Mouse (Mus musculus) heart, adult 18-20 months (tissue): ENCODE data around the gene Lca5l. TPM values are rescaled to one million over a fixed set of nuclear protein-coding genes. Genes with fewer than 3 reads are reported as not detected.
A peak's percentile ranks its signal among the peaks of the same experiment; 100 is the strongest.

Experiments
- DNase-seq, 2 experiments: peaks; one replicate each; pipeline ENCODE4 v3.0.0; 2021 to 2022; ENCODE audit warnings: mixed read lengths in 1 of 2
- long read RNA-seq, 2 experiments: library from polyadenylated mRNA; stranded (forward); transcript quantifications; one replicate each; pipeline ENCODE4 v2.0.0; 2021
- total RNA-seq, 2 experiments: library from RNA; stranded (reverse); gene quantifications; 2 replicates each; pipeline ENCODE4 v1.2.3; 2021

Gene Lca5l
- under 1 TPM; 0.45 to 0.59 TPM for total RNA-seq
- long read RNA-seq, experiment 1, result 0 reads
- long read RNA-seq, experiment 2, result 0 reads

- DNase-seq, result peak; percentile 99 to 100
Observed at GRCm38 (mm10) chr16:96191531-96192506, at the start of gene Lca5l. Gene Lca5l, minus strand, starts transcription at chr16:96192271.

- no peak for DNase-seq
Observed at GRCm38 (mm10) chr16:96235366-96235970, 43.4 kb upstream of the Lca5l start, which contains the start of gene B3galt5. Gene B3galt5, plus strand, starts transcription at chr16:96235801.

DNA sequence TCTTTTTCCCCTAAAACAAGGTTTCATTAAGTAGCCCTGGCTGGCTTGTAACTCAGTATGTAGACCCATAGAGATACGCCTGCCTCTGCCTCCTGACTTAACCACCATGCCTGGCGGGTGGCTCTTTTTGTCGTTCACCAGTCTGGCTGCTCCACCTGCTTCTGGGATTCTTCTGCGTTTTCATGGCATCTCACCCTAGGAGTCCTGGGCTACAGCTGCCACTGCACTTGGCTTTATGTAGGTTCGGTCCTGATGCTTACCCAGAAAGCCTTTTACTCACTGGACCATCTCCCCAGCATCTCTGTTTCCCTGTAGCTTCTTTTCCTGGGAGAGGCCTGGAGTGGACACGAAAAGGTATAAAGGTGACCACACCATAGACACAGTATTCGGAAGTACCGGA lies 41.9 kb upstream of the Lca5l start:
- DNase-seq, result no peak

DNA sequence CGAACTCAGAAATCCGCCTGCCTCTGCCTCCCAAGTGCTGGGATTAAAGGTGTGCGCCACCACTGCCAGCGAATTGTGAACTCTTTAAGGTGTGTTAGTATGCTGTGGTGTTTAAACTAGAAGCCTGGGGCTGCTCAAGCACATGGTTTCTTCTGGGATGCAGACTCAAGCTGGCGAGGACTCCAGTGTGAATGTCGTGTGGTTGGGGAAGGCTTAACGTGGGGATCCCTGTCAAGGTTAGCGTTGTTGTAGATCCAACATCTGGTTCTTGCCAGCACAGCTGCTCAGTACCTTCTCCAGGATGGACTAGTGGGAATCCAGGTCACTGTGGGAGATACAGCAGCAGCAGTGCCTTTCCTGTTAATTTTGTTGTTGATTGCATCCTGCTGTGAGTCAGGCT lies 39.9 kb upstream of the Lca5l start:
- DNase-seq, result no peak

DNA sequence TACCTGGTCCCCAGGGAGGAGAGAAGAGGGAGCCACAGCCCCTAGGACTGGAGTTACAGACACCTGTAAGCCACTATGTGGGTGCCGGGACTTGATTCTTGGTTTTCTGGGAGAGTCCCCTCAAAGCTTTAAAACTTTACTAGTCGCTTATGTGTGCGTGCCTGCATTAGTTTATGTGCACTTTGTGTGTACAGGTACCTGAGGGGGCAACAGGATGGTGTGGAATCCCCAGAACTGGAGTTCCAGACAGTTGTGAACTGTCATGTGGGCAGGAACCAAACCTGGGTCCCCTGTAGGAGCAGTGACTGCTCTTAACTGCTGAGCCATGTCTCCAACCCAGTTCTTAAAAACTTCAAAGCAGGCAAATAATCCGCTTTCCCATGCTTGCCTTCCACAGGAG lies 39.2 kb upstream of the Lca5l start:
- no peak for DNase-seq

- peak; percentile 58 to 77 for DNase-seq
Observed at GRCm38 (mm10) chr16:96230411-96230810, 38.3 kb upstream of the Lca5l start.

DNA sequence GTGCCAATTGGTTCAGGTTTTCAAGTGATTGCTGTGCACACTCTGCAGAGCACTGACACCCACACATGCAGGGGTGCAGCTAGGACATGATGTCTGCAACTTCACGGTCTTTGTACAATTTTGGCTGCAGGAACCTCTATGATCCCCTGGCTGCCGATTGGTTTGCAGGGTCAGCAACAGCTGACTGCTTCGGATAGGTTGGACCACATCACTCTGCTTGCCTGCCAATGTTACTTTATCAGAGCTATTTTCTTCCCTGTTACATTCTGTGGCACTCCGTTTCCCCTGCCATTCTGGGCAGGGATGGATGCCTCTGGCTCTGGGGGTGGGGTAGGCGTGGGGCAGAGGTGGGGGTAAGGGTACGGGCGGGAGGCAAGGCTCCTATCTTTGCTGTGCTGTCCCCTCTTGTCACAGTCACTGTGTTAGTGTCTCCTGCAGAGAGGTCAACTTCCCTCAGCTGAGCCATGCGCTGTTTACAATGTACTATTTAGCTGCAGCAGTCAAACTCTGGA lies 37.0 kb upstream of the Lca5l start:
- peak; percentile 42 to 72 for DNase-seq

DNA sequence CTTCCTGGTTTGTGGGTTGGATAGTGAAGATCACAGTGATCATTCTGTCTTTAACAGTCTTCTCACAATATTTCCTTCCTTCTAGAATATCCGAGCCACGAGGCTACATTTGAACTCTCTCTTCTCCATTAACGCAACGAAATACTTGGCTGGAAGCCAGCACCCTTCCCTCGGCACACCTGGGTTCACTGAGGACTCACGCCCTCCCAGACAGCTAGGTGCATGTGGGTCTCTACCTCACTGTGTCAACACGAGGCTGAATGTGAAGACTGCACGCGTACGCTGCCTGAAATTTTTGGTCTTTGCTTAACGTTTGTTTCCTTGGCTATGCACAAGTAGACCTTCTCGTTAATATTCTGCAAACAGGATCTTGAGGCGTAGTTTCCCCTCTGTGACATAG lies 36.4 kb upstream of the Lca5l start:
- DNase-seq, result no peak

GRCm38 (mm10) chr16:96222452-96222851 lies 30.4 kb upstream of the Lca5l start:
- no peak for DNase-seq

GRCm38 (mm10) chr16:96221959-96222358 lies 29.9 kb upstream of the Lca5l start:
- no peak for DNase-seq

DNA sequence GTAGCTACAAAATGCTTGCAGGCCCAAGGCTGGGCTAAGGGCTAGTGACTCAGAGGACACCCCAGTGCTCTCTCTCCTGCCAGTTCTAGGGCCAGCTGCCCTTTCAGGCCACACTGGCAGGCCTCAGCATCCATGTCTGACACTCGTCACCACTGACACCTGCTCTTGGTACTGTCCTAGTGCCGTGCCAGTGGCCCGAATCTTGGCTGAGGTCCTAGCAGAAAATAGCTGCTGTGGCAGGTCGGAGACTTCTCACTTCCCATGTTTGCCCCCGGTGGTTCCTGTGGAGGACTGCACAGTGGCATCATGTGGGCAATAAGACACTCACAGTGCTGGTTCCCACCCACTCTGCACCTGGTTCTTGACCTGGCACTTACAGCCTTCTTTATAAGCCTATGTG lies 29.4 kb upstream of the Lca5l start:
- peak; percentile 68 to 83 for DNase-seq

DNA sequence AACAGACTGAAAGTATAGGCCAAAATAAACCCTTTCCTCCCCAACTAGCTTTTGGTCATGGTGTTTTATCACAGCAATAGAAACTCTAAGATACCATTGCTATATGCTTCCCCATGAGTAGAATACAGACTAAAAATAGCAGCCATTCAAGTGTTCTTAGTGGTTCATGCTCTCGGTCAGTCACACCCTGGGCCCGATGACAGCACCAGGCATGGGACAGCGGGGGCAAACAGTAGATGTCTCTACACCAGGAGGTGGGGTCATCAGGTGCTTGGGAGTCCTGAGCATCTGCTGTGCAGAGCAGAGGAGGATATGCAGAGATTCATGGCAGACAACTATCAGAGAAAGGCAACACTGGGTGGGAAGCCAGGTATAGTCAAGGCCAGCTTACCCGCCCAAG lies 21.0 kb upstream of the Lca5l start:
- DNase-seq, result peak; percentile 77

GRCm38 (mm10) chr16:96210856-96211255 lies 18.8 kb upstream of the Lca5l start:
- peak in 1 of 2 experiments; percentile 30 for DNase-seq

- peak in 1 of 2 experiments; percentile 30 for DNase-seq
Observed at GRCm38 (mm10) chr16:96209789-96210188, 17.7 kb upstream of the Lca5l start.

- DNase-seq, result peak in 1 of 2 experiments; percentile 38
Observed at GRCm38 (mm10) chr16:96201485-96202232, 9.6 kb upstream of the Lca5l start.

DNA sequence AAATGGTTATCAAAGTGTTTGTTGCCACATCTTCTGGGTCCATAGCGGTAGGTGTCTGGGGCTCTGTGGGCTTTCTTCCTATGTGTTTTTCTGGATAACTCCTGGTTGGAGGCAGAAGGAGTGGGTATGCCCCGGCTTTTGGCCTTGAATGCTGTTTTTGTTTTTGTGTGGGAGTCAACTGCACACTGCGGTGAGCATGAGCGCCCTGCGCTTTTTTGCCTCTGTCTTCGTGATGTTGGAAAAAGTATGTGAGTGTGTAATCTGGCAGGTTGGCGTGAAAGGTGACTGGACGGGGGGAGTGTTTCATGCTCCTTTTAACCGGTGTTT lies 8.6 kb upstream of the Lca5l start:
- DNase-seq, result no peak

DNA sequence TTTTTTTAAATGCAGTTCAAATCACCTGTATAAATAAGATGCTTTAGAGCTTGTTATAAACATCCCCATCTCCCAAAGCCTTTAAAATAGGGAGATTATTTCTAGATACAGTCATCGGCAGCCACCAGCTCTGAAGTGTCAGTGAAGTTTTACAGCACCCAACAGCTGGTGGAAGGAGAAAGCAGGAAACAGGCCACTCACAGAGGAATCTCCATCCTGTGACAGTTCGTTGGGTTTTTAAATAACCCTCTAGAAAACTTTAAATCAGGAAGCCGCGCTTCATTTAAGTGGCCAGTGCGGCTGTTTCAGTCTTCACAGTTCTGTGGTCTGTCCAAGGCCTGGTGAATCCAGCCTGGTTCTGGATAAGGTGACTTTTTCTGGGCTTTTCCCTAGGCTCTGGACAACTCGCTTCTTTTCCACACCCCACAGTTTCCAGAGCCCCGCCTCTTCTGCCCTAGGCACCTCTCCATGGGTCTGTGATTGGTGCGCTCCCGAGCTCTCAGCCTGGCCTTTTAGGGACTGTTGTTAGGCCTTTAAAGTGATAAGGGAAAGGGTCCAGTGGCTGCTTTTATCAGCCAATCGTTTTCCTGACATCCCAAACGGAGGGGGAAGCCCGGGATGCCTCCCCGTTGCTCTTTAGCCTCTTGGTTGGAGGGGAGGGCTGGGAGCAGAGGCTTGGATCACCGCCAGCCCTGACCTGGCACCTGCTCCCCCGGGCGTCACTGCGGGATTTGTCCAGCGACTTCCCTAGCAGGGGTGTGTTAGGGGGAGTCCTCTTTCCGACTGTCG lies 8.0 kb upstream of the Lca5l start, which contains the start of gene Sh3bgr:
TSS of gene Sh3bgr (plus strand) at position 538 of the 789 bp plus-strand sequence.
- peak; percentile 84 to 86 for DNase-seq

DNA sequence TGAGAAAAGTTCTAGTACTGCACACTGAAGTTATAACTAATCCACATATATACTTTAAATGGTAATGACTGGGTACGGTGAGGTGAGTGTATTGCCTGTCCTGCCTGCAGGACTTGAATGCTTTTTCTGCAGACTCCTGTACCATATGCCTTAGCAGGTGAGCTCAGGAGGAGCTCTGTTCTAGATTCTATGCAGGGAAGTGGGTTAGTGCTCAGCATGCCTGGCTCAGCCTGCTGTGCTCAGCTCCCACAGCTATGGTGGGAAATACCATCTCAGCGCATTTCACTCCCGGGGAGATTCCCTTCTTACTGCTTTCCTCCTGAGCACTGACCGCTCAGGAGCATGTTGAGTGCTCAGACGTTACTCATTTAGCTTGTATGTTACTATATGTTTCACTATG lies 4.5 kb downstream of the Lca5l start:
- no peak for DNase-seq

DNA sequence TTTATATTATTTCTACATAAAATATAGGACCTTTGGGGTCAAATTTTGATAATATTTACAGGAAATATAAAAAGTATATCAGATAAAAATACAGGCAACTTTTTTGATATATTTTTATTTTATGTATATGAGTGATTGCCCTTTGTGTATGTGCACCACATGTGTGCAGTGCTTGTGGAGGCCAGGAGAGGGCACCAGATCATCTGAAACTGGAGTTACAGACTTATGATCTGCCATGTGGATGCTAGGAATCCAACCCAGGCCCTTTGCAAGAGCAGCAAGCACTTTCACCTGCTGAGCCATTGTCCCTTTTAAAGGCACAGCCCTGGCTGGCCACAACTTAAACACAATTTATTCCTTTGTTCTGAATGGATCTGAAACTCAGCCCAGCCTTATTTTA lies 12.9 kb downstream of the Lca5l start:
- DNase-seq, result no peak

- DNase-seq, result no peak
Observed at GRCm38 (mm10) chr16:96175399-96175798, 16.7 kb downstream of the Lca5l start.

DNA sequence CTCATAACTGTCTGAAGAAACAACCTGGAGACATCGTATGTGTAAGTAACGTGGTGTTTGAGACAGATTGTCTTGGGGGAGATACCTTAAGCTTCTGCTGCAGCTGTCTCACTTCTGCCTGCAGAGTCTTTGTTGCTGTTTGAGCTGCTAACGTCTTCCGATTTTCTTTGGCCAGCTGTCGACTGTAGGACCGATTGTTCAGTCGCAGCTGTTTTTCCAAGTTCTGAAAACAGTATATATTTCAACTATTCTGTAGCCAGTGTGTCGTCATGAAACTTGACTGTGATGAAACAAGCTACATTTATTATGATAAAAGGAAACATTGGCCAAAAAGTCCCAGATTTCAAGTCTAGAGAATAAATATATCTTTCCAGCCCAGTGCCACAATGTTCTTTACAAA lies 18.4 kb downstream of the Lca5l start:
- DNase-seq, result no peak

DNA sequence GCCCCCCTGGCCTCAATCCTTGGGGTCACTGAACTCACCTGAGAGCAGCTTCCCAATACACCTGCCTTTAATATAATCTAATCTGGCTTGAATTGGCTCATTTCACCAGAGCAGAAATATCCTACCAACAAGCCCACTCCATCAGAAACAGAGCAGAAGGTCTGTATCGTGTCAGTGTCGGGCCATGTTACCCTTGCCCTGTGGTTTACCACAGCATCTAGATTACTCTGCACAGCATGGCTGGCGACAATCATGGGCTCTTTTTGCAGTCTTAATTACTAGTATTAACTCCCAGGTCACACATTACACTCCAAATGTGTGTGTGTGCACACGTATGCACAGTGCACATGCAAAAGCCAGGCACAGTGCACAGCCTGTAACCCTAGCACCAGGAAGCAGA lies 23.2 kb downstream of the Lca5l start:
- DNase-seq, result no peak
